Mouse (Mus musculus) heart, postnatal 36 days (tissue): ENCODE data around the gene Urb1. TPM values are rescaled to one million over a fixed set of nuclear protein-coding genes. Genes with fewer than 3 reads are reported as not detected.
A peak's percentile ranks its signal among the peaks of the same experiment; 100 is the strongest.

Source experiments
- DNase-seq, 2 experiments: peaks; one replicate each; pipeline ENCODE4 v3.0.0; 2021 to 2022
- intact Hi-C: fragments of 180-260 bp; cut with DNase I; formaldehyde crosslinking; loops from one replicate; pipeline ENCODE4 v1.15.1; 2025
- total RNA-seq, 2 experiments: library from RNA; stranded (reverse); gene quantifications; 2 replicates each; pipeline ENCODE4 v1.2.3; 2021

The Urb1 gene
- total RNA-seq, result 1 to 10 TPM; 6.1 to 6.6 TPM

DNA sequence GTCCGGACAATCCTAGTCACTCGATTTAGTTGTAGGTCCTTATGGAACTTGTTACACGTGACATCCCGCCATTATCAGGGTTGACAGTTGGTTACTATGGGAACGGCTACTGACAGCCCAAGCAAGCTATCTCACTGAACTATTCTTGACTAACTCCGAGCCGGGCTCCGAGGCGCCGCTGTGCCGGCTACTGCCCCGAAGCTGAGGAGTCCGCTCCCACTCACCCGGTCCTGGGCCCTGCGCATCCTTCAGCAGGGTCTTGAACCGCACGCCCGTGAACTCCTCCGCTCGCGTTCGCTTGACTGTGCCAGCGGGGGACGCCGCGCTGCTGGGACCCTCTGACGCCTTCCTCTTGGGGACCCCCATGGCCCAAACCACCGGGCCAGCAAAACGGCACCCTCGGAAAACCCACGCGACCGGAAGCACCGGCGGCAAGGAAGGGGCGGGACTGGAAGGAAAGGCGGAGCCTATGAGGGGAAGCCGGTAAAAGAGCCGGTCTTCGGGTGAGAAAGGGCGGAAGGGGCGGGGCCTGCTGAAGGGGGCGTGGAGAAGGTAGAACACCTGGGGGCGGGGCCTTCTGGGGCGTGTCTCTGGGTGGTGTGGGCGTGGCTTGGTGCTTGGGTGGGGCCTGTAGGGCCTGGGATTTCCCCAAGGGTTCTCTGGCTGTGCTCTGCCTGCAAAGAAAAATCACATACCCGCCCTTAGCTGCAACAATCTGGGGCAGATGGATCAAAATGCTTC is at the start of gene Urb1:
TSS of gene Urb1 (minus strand) at position 439 of the 741 bp plus-strand sequence.
- intact Hi-C loops, result loop anchor here (2.0 to 5.0 kb wide), 2 partner anchors 19 to 122 kb away; no protein-coding TSS in a partner anchor
- DNase-seq, result peak; percentile 99 to 100

DNA sequence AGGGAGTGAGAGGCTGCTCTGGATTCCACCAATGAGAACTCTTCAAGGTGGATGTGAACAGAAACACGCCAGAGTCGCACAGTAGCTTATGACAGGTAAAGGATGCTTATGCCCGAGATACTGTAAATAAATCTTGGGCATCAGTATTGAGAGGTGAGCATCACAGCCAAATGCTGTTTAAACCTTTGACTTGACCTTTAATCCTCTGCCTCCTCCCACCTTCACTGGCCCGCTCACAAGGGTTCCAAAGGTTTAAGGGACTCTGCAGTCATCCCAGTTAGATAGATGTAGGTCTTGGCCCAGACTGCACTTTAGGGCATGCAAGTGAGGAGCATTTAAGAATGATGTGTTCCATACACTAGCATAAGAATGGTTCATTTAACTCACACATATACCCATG is 48.0 kb upstream of the Urb1 start:
- intact Hi-C loops, result no loop called here
- no peak for DNase-seq

DNA sequence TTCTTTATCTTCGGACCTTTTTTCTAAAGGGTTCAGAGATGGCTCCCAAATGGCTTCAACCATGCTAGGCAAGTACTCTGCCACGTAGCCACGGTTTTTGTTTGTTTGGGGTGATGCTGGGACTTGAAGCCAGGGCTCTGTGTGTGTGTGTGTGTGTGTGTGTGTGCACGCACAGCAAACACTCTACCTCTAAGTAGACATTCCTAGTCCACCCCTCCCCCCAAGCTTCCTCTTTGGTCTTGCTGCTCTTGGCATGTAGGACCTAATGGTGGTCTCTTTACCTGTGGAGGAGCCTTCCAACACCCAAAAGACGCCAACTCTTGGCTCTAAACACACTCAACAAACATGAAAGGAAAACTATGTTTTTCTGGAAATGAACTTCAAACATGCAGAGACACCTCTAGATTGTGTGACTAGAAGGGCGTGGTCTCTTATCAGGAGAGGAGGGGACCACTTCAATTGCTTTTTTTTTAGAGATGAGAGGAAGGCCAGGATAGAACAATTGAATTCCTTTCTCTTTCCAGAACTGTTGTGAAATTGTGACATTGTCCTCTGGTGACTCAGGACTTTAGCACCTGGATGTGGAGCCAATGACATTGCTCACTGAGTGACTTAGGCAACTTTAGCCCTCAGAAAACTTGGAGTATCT is 46.5 kb upstream of the Urb1 start:
- DNase-seq, result no peak
- intact Hi-C loops, result no loop called here

DNA sequence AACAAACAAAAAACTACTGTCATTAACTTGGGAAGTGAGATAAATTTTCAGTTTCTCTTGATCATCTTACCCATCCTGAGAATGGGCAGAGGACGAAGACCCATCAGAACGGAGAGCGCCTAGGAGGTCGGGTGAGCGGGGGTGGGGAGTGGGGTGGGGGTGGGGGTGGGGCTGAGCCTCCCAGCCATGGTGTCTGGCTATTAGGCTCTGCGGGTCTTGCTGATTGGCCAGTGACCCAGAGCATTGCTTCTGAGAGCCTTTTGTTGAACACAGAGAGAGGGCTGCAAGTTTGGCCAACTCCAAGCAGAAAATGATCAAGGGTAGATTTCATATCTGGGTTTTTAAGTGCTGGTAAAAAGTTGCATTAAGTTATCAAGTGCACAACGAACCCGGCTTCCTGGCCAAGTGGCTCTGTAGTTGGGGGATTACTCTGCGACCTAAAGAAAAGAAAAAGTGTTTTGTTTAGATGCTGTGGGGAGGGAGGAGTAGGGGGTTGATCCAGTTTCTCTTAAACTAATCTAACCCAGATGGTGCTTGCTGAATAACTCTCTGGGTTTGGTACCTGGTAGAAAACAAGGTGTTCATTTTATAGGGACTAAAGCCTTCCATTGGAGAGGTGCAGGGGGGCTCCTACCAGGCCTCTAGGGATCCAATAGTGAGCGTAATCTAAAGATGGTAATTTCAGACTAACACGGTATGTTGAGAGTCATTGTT is 41.6 kb upstream of the Urb1 start:
- DNase-seq, result no peak
- intact Hi-C loops, result no loop called here

DNA sequence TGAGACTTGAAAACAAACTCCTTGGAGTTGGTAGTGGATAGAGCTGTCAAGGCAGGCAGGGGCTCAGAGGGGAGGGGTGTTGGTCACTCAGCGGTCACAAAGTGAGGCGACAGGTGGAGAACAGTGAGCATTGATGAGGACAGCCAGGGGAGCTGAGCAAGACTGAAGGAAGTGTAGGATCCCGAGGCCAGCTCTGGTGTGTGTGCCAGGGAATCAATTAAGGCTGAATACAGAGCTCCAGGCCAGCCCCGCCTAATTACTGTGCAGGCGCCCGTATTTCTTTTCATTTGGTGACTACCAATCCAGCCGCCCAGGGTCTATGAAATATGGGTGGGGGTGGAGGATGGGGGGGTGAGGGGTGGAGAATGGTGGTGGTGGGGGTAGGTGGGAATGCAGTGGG is 40.7 kb upstream of the Urb1 start:
- intact Hi-C loops, result no loop called here
- no peak for DNase-seq

DNA sequence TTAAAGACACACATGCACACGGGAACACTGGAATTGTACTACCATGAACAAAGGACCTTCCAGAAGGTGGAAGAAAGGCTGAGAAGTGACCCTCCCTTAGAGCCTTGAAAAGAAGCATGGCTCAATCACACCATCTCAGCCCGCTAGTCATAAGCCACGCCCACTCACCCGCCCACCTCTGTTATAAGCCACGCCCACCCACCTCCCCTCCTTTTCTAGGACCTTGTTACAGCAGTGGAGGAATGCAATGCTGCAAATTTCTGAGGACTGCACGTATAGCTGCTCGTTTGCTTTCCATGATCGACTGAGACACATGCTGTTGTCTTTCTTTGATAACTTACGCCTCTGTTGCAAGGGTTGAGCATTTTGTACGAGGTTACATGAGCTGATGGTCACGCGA is 39.0 kb upstream of the Urb1 start:
- intact Hi-C loops, result no loop called here
- DNase-seq, result no peak

DNA sequence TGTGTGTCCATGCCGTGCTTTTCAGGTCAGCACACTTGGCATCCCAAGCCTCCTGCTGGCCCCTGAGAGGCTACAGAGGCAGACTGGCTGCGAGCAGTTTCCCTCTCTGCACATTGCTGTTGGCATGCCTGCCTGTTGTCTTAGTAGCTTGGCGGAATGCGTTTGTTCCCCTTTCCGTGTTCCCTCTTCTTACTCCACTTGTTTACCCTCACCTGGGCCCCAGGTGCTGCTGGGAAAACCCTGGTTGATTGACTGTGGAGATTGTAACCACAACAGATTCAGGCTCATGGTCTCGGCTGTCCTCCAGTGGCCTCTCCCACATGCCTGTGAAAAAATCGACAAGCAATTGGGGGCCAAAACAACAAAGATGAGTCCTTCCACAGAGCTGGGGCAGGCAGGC is 38.5 kb upstream of the Urb1 start:
- intact Hi-C loops, result no loop called here
- DNase-seq, result no peak

DNA sequence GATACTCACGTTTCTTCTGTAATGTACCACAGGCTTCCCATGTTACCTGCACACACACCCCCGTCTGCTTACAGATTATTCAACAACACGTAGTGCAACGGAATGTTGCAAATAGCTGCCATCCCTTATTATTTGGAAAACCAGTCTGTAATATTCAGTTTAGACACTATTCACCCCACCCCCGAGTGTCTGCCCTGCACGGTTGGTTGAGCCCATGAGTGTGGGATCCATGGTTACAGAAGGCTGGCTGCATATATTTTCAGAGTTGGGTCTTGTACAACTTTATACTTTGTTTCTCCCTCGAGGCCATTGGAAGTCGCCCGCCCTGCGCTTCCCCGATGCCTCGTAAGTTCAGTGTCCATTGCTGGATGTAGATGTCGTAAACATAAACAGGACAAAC is 35.4 kb upstream of the Urb1 start:
- intact Hi-C loops, result no loop called here
- no peak for DNase-seq

DNA sequence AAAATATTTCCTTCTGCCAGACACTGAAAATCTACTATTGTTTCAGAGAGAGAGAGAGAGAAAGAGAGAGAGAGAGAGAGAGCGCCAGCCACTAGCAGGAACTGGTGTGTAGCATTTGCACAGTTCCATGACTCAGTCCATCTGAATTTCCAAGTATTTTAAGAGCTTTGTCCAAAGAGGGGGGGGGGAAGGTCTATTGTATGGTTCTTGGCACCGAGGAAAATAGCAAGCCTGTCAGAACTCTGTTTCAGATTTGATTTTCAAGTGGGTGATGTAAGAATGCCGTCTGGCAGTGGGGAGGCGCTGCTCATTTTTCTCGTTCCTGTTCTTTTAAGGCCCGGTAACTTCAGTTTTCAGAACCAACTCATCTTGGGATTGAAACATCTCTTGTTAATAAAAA is 34.8 kb upstream of the Urb1 start:
- intact Hi-C loops, result no loop called here
- no peak for DNase-seq

DNA sequence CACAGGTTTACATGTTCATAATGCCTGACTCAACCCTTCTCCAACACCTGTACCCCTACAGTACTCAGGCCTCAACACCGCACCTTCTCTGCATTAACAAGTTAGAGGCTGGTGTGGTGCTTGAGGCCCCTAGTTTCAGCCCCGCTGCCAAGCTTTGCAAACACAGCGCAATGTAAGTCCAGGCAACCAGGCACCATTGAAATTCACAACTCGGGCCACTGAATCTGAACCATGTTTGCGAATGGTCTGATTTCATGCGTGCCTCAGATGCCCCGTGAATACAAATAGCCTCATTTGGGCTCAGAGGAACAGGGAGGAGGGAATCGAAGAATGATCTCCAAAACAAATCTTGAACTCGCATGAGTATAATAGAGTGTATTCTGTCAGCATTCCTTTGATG is 32.0 kb upstream of the Urb1 start:
- intact Hi-C loops, result no loop called here
- DNase-seq, result no peak

DNA sequence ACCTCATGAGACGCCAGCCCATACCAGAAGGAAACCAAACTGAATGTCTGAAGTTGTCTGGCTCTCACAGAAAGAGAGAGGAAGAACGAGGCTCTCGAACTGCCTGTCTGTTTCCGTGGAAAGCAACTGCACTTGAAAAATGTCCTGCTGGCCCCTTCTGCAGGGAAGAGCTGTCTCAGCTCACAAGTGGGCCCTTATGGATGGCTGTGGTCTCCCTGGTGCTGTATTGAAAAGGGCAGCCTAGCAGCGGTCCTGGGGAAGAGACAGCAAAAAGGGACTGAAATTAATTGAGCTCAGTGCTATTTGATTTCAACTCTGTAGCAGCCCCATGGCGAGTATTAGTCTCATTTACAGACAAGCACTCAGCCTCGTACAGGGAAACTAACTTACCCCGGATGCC is 27.2 kb upstream of the Urb1 start:
- DNase-seq, result no peak
- intact Hi-C loops, result no loop called here

DNA sequence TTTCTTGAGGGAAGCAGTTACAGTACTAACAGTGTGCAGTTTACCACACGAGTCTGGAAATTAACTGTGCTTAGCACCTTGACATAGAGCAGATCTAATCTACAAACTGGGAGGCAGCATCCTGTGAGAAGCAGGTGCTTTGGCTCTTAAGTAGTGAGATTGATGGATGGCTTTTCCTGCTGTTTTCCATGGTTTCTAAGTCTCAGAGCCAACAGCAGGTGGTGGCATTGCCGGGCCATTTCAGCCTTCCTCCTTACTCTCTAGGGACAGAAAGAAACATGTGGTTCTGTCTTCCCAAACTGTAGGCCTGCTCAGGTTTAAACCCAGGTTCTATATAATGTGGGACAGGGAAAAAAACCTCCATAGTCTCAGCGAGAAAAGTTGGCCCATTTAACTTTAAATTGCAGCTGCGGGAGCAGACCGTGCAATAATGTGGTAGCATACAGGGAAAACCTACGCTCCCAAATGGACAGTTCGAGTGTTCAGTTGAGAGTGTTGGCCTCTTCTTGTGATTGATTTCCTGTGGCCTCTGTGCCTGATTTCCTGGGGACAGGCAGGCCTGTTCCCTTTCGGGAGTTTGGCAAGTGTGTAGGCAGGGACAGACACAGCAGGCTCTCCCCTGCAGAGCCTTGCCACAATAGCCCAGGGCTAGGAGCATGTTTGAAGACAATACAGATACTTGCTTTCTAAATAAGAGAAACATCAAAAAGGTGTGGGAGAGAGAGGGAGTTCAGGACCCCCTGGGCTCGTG is 23.0 kb upstream of the Urb1 start:
- DNase-seq, result no peak

DNA sequence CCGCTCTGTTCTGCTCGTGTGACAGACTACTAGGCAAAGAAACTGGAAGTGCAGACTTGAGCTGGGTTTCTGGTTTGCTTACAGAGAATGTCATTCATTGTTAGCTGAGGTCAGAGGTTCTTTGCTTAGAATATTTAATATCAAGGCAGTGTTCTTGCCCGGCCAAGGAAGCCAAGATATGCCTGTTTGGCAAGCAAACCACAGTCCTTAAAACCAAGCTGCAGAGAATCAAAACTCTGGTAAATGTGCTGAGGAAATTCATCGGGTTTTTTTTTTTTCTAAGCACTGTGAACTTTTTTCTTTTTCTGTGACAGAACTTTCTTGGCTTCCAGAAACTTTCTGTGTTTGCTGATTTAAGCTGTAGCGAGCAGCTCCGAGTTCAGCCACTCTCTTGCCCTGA is 22.3 kb upstream of the Urb1 start:
- intact Hi-C loops, result no loop called here
- DNase-seq, result no peak

More for the DNA sequence above, 23.0 kb upstream of the Urb1 start:
- intact Hi-C loops, result no loop called here

DNA sequence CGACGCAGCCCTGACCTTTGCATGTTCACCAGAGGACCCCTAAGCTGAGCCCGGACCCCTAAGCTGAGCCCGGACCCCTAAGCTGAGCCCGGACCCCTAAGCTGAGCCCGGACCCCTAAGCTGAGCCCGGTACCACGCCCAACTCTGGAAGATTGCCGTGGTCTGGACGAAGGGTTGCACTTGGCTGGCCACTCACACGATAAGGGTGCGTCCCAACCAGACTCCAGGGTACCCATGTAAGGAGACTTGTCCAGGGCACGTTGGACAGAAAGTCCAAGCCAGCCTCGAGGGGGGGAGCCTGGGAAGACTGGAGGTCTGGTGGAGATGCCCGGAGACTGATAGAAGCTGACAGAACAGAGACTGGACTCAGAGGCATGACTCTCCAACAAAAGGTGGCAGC is 21.5 kb upstream of the Urb1 start:
- peak in 1 of 2 experiments; percentile 23 for DNase-seq
- intact Hi-C loops, result loop anchor here (2.0 kb wide), 1 partner anchor 103 kb away; the partner anchor contains the start of gene Cfap298

DNA sequence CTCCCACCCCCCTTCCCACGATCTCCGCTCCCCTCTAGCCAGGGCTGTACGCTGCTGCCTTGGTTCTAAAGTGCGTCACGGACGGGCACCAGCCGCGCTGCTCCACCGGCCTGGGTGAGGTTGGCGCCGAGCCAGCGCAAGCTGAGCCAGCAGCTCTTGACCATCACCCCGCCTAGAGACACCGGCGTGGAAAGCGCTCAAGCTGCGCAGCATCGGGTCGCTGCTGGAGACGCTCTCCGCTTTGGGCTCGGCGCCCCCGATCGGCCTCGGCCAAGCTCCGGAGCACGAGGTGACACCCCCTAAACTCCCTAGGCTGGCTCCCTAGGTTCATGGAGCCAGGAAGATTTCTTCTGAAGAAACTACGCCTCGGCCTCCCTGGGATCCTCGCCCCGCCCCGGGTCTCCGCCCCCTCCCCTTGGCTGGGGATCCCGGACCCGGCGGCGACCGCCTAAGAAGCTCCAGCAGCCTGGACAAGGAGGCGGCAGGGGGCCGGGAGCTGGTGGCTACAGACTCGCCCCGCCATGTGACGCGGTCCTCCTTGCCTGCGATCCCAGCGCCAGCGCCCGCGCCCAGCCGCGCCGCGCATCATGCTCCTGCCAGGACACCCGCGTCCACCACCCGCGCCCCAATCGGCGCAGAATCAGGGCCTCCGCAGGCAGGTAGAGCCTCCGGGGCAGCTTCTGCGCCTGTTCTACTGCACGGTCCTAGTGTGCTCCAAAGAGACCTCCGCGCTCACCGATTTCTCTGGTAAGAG is 20.6 kb upstream of the Urb1 start:
- intact Hi-C loops, result loop anchor here (2.0 kb wide), 1 partner anchor 104 kb away; the partner anchor contains the start of gene Cfap298
- peak; percentile 83 to 84 for DNase-seq

DNA sequence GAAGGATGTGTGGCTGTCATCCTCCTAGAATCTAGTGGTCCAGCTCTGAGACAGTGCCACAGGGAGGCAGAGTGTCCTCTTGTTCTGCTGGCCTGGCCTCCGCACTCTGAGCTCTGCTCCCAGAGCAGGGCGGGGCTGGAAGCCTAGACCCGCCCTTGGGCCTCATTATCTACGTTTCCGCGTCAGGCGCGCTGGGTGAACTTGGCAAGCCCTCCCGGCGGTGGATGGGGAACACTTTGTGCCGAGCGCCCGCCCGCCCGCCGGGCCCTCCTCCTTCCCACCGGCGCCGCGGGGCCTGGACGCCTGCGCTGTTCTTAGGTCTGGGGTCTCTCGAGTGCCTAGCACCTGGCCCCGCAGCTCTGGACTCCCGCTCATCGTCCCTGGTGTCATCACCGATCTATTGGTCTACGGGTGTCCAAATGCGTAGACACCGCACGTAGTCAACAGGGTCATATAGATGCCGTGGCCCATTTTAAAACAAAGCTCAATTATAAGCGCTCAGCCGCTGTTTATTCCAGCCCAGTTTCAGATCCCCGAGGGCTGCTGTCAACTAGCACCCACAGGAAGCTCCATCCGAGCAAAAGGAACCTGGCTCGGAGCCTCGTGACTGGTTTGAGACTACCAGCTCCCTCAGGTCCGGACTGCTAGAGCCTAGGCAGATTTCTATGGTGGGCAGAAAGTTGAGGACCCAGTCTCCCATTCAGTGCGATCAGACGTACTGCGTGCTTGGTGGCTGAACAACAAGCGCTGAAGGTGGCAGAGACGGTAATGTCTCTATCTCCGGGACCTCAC is 19.9 kb upstream of the Urb1 start:
- intact Hi-C loops, result loop anchor here (1.0 to 2.0 kb wide), 3 partner anchors 19 to 105 kb away; partner anchors contain the start of genes Cfap298 and Urb1

DNA sequence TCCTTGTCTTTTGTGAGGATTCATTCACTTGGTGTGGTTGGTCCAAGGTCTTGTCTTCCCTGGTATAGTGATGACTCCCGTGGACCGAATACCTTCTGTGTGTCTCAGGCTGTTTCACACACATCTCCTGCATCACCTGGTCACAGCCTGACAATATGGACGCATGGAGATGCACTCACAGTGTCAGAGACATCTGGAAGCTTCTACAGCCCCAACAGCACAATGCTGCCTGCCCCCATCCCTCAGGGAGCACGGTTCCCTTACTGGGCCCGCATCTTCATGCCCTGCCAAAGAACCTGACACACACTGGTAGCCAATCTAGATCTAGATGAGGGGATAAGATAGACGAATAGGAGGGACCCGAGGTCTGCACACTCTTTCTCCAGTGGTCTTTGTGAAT is 18.9 kb upstream of the Urb1 start:
- intact Hi-C loops, result loop anchor here (1.0 to 2.0 kb wide), 2 partner anchors 18 to 96 kb away; partner anchors contain the start of gene Urb1
- DNase-seq, result no peak

More for the DNA sequence above, 19.9 kb upstream of the Urb1 start:
- peak; percentile 88 to 91 for DNase-seq

DNA sequence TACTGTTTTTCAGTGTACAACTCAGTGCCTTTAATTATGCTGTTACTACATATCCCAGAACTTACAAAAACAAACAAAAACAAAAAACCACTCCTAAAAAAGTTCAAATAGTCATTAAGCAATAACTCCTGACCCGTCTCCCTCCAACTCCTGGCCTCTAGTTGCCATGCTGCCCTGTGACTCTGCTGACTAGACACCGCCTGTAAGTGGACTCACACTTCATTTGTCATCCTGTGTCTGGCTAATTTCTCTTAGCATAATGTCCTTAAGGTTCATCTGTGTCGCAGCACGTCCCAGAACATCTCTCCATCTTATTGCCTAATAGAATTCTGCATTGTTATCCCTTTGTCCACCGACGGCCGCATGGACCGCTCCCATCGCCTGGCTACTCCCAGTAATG is 17.3 kb upstream of the Urb1 start:
- intact Hi-C loops, result no loop called here
- no peak for DNase-seq

DNA sequence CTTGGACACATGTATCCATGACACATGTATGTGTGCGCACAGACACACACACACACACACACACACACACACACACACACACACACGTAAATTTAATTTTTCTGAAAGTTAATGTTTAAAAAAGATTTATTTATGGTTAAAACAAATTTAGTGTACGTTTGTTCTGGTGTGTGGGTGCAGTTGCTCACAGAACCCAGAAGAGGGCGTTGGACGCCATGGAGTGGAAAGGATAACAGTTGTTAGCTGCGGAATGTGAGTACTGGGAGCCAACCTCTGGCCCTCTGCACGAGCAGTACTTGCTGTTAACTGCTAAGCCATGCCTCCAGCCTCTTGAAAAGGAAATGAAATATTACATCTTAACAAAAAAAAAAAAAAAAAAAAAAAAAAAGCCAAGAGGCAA is 16.2 kb upstream of the Urb1 start, which contains the start of gene Eva1c:
TSS of gene Eva1c (plus strand) at position 263 of the 400 bp plus-strand sequence.
- DNase-seq, result no peak
- intact Hi-C loops, result no loop called here
